Mouse (Mus musculus): ENCODE data around the gene Gcsam.

Gene Gcsam

GRCm38 (mm10) chr16:45651497-45651896, 41.3 kb downstream of the Gcsam start:
- peak; percentile 5 for DNase-seq (ENCODE audit: low spot score)

DNA sequence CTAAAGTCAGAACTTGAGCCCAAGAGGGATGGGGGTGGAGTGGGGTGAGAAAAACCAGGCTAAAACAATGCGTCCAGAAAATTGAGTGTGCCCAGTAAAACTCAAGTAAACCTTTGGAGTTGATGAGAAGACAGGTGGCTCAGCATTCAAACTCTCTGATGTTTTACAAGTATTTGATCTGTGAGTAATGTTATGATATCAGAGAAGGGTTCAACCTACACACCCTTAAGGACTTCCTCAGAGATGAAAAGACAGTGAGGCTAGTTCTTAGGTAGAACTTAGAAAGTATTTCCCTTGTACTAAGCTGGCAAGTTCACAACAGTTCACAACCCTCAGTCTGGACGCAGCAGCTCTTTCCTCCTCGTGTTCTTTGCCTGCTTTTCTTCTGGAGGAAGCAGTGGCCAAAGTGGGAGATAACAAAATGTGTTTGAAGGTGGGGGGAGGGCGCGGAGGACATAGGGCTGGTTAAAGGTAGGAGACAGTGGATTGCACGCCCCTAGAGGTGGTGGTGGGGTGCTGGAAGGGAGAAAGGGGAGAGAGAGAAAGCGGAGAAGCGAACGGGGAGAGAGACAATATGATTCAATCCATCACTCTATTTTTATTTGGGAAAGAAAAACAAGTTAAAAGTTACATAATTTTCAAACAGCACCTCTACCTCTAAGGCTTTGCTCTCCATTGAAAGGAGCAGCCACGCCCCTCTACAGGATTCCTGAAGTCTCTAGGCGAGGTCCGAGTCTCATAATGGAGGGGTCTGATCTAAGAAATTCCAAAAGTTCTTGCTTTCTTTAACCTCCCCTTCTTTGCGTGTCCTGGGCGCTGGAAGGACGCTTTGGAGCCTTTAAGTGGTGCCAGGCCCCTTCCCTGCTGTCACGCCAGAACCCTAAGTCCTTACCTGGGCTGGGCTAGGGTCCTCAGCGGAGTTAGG, 43.1 kb downstream of the Gcsam start:
- DNase-seq (ENCODE audit: low spot score): peak; percentile 44

DNA sequence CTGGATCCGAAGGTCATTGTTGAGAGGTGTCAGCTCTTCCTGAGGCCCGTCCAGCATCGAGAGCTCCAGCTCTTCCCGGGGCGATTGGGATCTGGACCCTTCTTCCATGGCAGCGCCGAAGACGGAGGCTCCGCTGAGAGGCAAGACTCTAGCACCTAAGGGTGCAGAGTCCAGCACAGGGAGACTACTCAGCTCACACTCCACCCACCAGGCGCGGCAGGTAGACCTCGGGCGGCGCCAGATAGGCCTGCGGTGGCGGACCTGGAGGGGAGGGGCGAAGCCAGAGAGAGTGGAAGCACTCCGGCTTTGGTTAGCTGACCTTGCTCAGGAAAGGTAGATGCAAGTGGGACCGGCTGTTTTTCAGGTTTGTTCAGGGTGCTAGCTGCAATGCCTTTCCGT, 43.8 kb downstream of the Gcsam start, which contains the start of gene BC016579:
BC016579 (minus strand) TSS at position 135 of the 399 bp plus-strand sequence.
- peak; percentile 83 for DNase-seq (ENCODE audit: low spot score)

GRCm38 (mm10) chr16:45654465-45654864, 44.3 kb downstream of the Gcsam start:
- no peak for DNase-seq (ENCODE audit: low spot score)

DNA sequence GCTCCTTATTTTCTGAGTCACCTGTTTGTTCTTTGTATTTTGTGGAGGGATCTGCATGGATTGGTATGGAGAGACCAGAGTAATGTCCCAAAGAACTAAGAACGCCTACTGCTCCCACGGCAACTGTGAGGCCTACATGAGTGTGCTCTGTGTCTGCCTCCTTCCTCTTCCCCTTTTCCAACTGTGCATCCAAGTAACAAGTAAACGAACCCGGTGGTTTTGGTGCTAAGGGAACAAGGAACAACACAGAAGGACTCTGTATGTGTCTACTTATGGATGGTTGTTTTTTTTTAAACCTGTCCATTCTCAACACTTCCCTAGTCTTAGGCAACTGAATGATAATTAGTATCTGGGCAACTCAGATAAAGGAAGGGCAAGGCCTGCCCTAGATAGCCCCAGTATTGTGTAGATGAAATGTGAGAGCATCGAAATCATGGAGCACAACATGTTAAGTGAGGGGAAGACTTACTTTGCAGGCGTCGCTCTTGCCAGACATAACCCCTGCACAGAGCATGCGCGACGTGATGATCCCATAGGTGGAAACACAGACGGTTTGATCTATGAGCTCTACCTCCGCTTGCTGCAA, 47.5 kb downstream of the Gcsam start:
- no peak for DNase-seq (ENCODE audit: low spot score)

- no peak for DNase-seq (ENCODE audit: low spot score)
Observed at GRCm38 (mm10) chr16:45658248-45658647, 48.1 kb downstream of the Gcsam start.

- DNase-seq (ENCODE audit: low spot score): no peak
Observed at GRCm38 (mm10) chr16:45659596-45659995, 49.4 kb downstream of the Gcsam start.

DNA sequence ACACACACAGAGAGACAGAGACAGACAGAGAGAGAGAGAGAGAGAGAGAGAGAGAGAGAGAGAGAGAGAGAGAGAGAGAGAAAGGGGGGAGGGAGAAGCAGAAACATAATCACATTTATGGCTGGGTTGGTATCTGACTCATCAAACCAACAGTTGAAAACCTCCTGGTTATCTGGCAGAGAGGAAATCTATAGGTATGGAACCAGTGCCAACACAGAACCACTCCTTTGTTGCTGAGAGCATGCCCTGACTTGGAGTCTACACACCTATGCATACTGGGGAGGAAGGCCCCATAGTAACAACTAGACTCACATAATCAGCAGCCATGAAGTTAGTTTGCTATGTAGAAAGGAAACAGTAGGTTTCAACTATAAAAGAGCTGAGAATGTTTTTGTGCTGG, 52.2 kb downstream of the Gcsam start:
- DNase-seq (ENCODE audit: low spot score): no peak

DNA sequence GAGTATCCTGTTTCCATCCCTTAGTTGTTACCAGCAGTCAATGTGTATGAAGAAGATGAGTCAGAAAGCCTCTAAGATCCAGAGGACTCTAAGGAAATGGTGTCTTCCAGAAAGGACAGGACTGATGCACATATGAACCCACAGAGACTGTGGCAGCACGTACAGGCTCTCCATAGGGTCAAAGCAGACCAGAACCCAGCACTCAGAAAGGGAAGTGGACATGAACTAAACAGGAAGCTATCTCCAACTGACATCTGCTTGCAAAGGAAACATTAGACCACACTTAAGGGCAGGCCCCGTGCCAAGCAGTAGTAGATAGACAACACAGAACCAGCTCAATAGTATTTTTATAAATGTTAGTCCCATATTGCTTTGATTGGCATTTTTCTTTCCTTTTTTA, 56.0 kb downstream of the Gcsam start:
- no peak for DNase-seq (ENCODE audit: low spot score)

- DNase-seq (ENCODE audit: low spot score): no peak
Observed at GRCm38 (mm10) chr16:45668178-45668577, 58.0 kb downstream of the Gcsam start.

- DNase-seq (ENCODE audit: low spot score): no peak
Observed at GRCm38 (mm10) chr16:45670005-45670404, 59.8 kb downstream of the Gcsam start.

Measured in yolk sac, embryonic 10.5 days (tissue).